Comparison of ENCODE assay signal across 17 mouse cellular contexts in the genomic region with DNA sequence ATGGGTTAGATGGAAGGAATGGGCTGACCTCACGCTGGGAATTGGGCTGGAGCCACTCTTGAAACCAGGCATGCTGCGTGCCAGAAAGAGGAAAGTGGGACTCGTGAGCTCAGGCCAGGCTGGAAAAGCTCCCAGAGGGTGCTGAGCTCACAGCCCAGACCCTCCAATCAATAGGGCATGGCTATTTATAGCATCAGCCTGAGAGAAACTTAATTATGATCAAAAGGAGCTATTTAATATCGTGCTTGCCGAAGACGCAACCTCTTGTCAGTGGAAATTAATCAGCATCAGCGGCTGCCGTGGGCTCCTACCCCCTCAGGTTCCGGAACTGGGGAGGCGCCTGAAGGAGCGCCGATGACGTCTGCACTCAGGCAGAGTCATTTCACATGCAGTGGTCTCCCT. TPM values are rescaled to one million over a fixed set of nuclear protein-coding genes. Genes with fewer than 3 reads are reported as not detected.
DNase-seq lines count a peak whose midpoint lies in the region; ATAC-seq and TF ChIP-seq lines count a peak whose summit lies in the region.
"Had no signal": no experiment of that assay in that cellular context is flagged by ENCODE, and none has a peak within 500 bp of the region (broad histone marks: within the 10 kb centered on the region; RNA-seq: fewer than 3 reads in every experiment).

No protein-coding gene starts in this region.

- ATAC-seq in midbrain, embryonic 12.5 days (ENCODE audit: low FRiP score, low read depth), result peak; percentile 36; the same call in 1 of the 2 replicates
- ATAC-seq in midbrain, embryonic 11.5 days (ENCODE audit: low FRiP score), result no peak; the same call in 1 of the 2 replicates
- ATAC-seq in forebrain, postnatal 0 days, result peak; percentile 53
- ATAC-seq in midbrain, embryonic 16.5 days, result peak; percentile 46
- ATAC-seq in liver, embryonic 12.5 days, result no peak
- ATAC-seq in liver, embryonic 11.5 days (replicated peaks; ENCODE audit: low FRiP score), result no peak
- no peak for ATAC-seq in liver, postnatal 0 days
- ATAC-seq: intestine, embryonic 16.5 days had no signal

- H3K27ac ChIP-seq in midbrain, embryonic 12.5 days (replicated peaks), result no peak overlapping the region; the same call in 1 of the 2 replicates
- no peak overlapping the region for H3K27ac ChIP-seq in midbrain, embryonic 11.5 days (ENCODE audit: low read depth, low read length)
- H3K27ac ChIP-seq in forebrain, postnatal 0 days (ENCODE audit: low read depth, low read length), result no peak overlapping the region
- no peak overlapping the region for H3K27ac ChIP-seq in midbrain, embryonic 16.5 days (ENCODE audit: low read length)
- H3K27ac ChIP-seq in liver, embryonic 12.5 days, result no peak overlapping the region
- no peak overlapping the region for H3K27ac ChIP-seq in liver, embryonic 11.5 days (ENCODE audit: low read depth, low read length)
- H3K27ac ChIP-seq in liver, postnatal 0 days (ENCODE audit: low read depth), result no peak overlapping the region
- H3K27ac ChIP-seq: embryonic facial prominence, embryonic 15.5 days; limb, embryonic 10.5 days; liver, embryonic 15.5 days had no signal

- H3K4me2 ChIP-seq in midbrain, embryonic 12.5 days (replicated peaks), result no peak overlapping the region
- H3K4me2 ChIP-seq in midbrain, embryonic 11.5 days, result no peak overlapping the region
- H3K4me2 ChIP-seq in forebrain, postnatal 0 days (ENCODE audit: low read depth), result peak overlapping the region; percentile 26; the same call in 1 of the 2 replicates
- peak overlapping the region; percentile 28; the same call in 1 of the 2 replicates for H3K4me2 ChIP-seq in midbrain, embryonic 16.5 days (ENCODE audit: low read length)
- H3K4me2 ChIP-seq in liver, embryonic 12.5 days, result no peak overlapping the region
- H3K4me2 ChIP-seq in liver, embryonic 11.5 days, result no peak overlapping the region
- no peak overlapping the region for H3K4me2 ChIP-seq in liver, postnatal 0 days (ENCODE audit: low read depth, low read length)
- H3K4me2 ChIP-seq: embryonic facial prominence, embryonic 15.5 days; liver, embryonic 15.5 days had no signal

- 0 out of 2 replicates have a peak, but pooled peaks cover 7% of the 10 kb centered on the region for H3K27me3 ChIP-seq in midbrain, embryonic 12.5 days
- H3K27me3 ChIP-seq in midbrain, embryonic 11.5 days (ENCODE audit: control insufficient read depth, insufficient read depth, low read length), result no peaks in the 10 kb centered on the region
- H3K27me3 ChIP-seq in forebrain, postnatal 0 days (ENCODE audit: insufficient read depth, low read length), result no peaks in the 10 kb centered on the region
- no peaks in the 10 kb centered on the region for H3K27me3 ChIP-seq in midbrain, embryonic 16.5 days (ENCODE audit: control insufficient read depth, insufficient read depth, low read depth, low read length)
- H3K27me3 ChIP-seq in liver, embryonic 12.5 days (replicated peaks), result no peaks in the 10 kb centered on the region
- no peaks in the 10 kb centered on the region for H3K27me3 ChIP-seq in liver, embryonic 11.5 days (replicated peaks; ENCODE audit: control insufficient read depth, insufficient read depth, low read length)
- no peaks in the 10 kb centered on the region for H3K27me3 ChIP-seq in liver, postnatal 0 days (ENCODE audit: insufficient read depth, low read length)
- H3K27me3 ChIP-seq: liver, embryonic 15.5 days had no signal

- no peak for TF ChIP-seq EP300 in liver, postnatal 0 days (IDR thresholded peaks at IDR 0.05; ENCODE audit: low read depth)

- 73% methylated on average over 13 of the region's 13 CpGs for WGBS in midbrain, embryonic 12.5 days
- WGBS in midbrain, embryonic 11.5 days, result 77% methylated on average over 13 of the region's 13 CpGs
- WGBS in forebrain, postnatal 0 days, result 32% methylated on average over 13 of the region's 13 CpGs
- WGBS in midbrain, embryonic 16.5 days, result 42% methylated on average over 13 of the region's 13 CpGs
- WGBS in liver, embryonic 12.5 days (ENCODE audit: insufficient replicate concordance), result 68% methylated on average over 13 of the region's 13 CpGs
- 66% methylated on average over 13 of the region's 13 CpGs for WGBS in liver, embryonic 11.5 days
- 75% methylated on average over 13 of the region's 13 CpGs for WGBS in liver, postnatal 0 days (ENCODE audit: insufficient replicate concordance)

- no peak for DNase-seq in midbrain, embryonic 11.5 days (ENCODE audit: low spot score, missing footprints)
- peak; percentile 58 for DNase-seq in forebrain, postnatal 0 days
- DNase-seq in liver, embryonic 11.5 days (ENCODE audit: low spot score), result no peak
- no peak for DNase-seq in liver, postnatal 0 days
- DNase-seq: adrenal gland, postnatal 25 days; heart, adult 18-20 months; heart, postnatal 10 days; kidney, postnatal 25 days; lung, postnatal 36 days had no signal

- peaks cover 8% of the 10 kb centered on the region; the same call in 1 of the 2 replicates for H3K4me1 ChIP-seq in midbrain, embryonic 12.5 days
- H3K4me1 ChIP-seq in midbrain, embryonic 11.5 days (ENCODE audit: control insufficient read depth, insufficient read depth, low read length), result no peaks in the 10 kb centered on the region; the same call in 1 of the 2 replicates
- H3K4me1 ChIP-seq in forebrain, postnatal 0 days (ENCODE audit: insufficient read depth), result peaks cover 12% of the 10 kb centered on the region
- peaks cover 25% of the 10 kb centered on the region for H3K4me1 ChIP-seq in midbrain, embryonic 16.5 days (ENCODE audit: control insufficient read depth, insufficient read depth, low read length)
- H3K4me1 ChIP-seq in liver, embryonic 12.5 days, result no peaks in the 10 kb centered on the region
- no peaks in the 10 kb centered on the region; the same call in 1 of the 2 replicates for H3K4me1 ChIP-seq in liver, embryonic 11.5 days (replicated peaks; ENCODE audit: control insufficient read depth, insufficient read depth, low read length)
- H3K4me1 ChIP-seq in liver, postnatal 0 days (ENCODE audit: insufficient read depth), result no peaks in the 10 kb centered on the region
- H3K4me1 ChIP-seq: embryonic facial prominence, embryonic 15.5 days; liver, embryonic 15.5 days had no signal

- TF ChIP-seq CTCF in forebrain, postnatal 0 days (IDR thresholded peaks at IDR 0.05; ENCODE audit: low read depth), result no peak
- TF ChIP-seq CTCF in liver, postnatal 0 days (IDR thresholded peaks at IDR 0.05; ENCODE audit: low read depth), result no peak

- H3K9ac ChIP-seq in midbrain, embryonic 12.5 days (replicated peaks), result no peak overlapping the region
- no peak overlapping the region for H3K9ac ChIP-seq in midbrain, embryonic 11.5 days (ENCODE audit: low read length)
- no peak overlapping the region for H3K9ac ChIP-seq in forebrain, postnatal 0 days
- H3K9ac ChIP-seq in midbrain, embryonic 16.5 days (ENCODE audit: low read depth, low read length), result no peak overlapping the region
- no peak overlapping the region for H3K9ac ChIP-seq in liver, embryonic 12.5 days
- no peak overlapping the region for H3K9ac ChIP-seq in liver, embryonic 11.5 days (ENCODE audit: low read depth, low read length)
- no peak overlapping the region for H3K9ac ChIP-seq in liver, postnatal 0 days (replicated peaks)
- H3K9ac ChIP-seq: embryonic facial prominence, embryonic 15.5 days; liver, embryonic 15.5 days had no signal

- no peaks in the 10 kb centered on the region for H3K9me3 ChIP-seq in midbrain, embryonic 12.5 days
- H3K9me3 ChIP-seq in midbrain, embryonic 11.5 days (ENCODE audit: control insufficient read depth, low read length), result no peaks in the 10 kb centered on the region
- H3K9me3 ChIP-seq in forebrain, postnatal 0 days (ENCODE audit: low read length), result no peaks in the 10 kb centered on the region
- no peaks in the 10 kb centered on the region for H3K9me3 ChIP-seq in midbrain, embryonic 16.5 days (replicated peaks; ENCODE audit: control insufficient read depth, low read length, poor library complexity, severe bottlenecking)
- H3K9me3 ChIP-seq in liver, embryonic 12.5 days (replicated peaks), result no peaks in the 10 kb centered on the region
- H3K9me3 ChIP-seq in liver, embryonic 11.5 days (ENCODE audit: control insufficient read depth, low read length), result no peaks in the 10 kb centered on the region
- no peaks in the 10 kb centered on the region for H3K9me3 ChIP-seq in liver, postnatal 0 days (ENCODE audit: low read length)
- H3K9me3 ChIP-seq: embryonic facial prominence, embryonic 15.5 days; G1E; limb, embryonic 10.5 days; liver, embryonic 15.5 days had no signal

- no peak overlapping the region for H3K4me3 ChIP-seq in midbrain, embryonic 12.5 days
- H3K4me3 ChIP-seq in midbrain, embryonic 11.5 days (ENCODE audit: low read depth, low read length), result no peak overlapping the region
- no peak overlapping the region for H3K4me3 ChIP-seq in forebrain, postnatal 0 days (ENCODE audit: low read depth, low read length)
- no peak overlapping the region for H3K4me3 ChIP-seq in midbrain, embryonic 16.5 days (ENCODE audit: low read depth, low read length)
- no peak overlapping the region for H3K4me3 ChIP-seq in liver, embryonic 12.5 days
- no peak overlapping the region for H3K4me3 ChIP-seq in liver, embryonic 11.5 days (ENCODE audit: low read depth, low read length)
- H3K4me3 ChIP-seq in liver, postnatal 0 days (ENCODE audit: low read depth, low read length), result no peak overlapping the region
- H3K4me3 ChIP-seq: embryonic facial prominence, embryonic 15.5 days; limb, embryonic 10.5 days; liver, embryonic 15.5 days had no signal

- H3K36me3 ChIP-seq in midbrain, embryonic 12.5 days, result no peaks in the 10 kb centered on the region
- no peaks in the 10 kb centered on the region for H3K36me3 ChIP-seq in midbrain, embryonic 11.5 days (ENCODE audit: control insufficient read depth, insufficient read depth, low read length)
- H3K36me3 ChIP-seq in forebrain, postnatal 0 days (ENCODE audit: insufficient read depth), result no peaks in the 10 kb centered on the region
- no peaks in the 10 kb centered on the region for H3K36me3 ChIP-seq in midbrain, embryonic 16.5 days (ENCODE audit: control insufficient read depth, insufficient read depth, low read length)
- H3K36me3 ChIP-seq in liver, embryonic 12.5 days, result no peaks in the 10 kb centered on the region
- no peaks in the 10 kb centered on the region for H3K36me3 ChIP-seq in liver, embryonic 11.5 days (ENCODE audit: control insufficient read depth, insufficient read depth, low read length)
- no peaks in the 10 kb centered on the region for H3K36me3 ChIP-seq in liver, postnatal 0 days (replicated peaks; ENCODE audit: insufficient read depth, low read length)
- H3K36me3 ChIP-seq: embryonic facial prominence, embryonic 15.5 days; G1E; limb, embryonic 10.5 days; liver, embryonic 15.5 days had no signal

RNA-seq across cellular contexts. Expression of gene Kcnd3, which starts 31.5 kb away (rescaled TPM):
- polyA plus RNA-seq in midbrain, embryonic 12.5 days (2016; fragmentation: Nextera tagmentation; extraction: Ambion mirVana), result 5.1 TPM in 2 replicates
- polyA plus RNA-seq in midbrain, embryonic 11.5 days (2014; fragmentation: Nextera tagmentation; extraction: Ambion mirVana), result 2.4 TPM in 2 replicates
- total RNA-seq in forebrain, postnatal 0 days (2014; rRNA removed), result 34.8 and 48.9 TPM in 2 replicates
- 4.4 and 7.5 TPM in 2 replicates for polyA plus RNA-seq in forebrain, postnatal 0 days (2015; fragmentation: Nextera tagmentation; extraction: Ambion mirVana)
- polyA plus RNA-seq in midbrain, embryonic 16.5 days (2015; fragmentation: Nextera tagmentation; extraction: Ambion mirVana), result 11.6 TPM in 2 replicates
- 0.20 and 0.26 TPM in 2 replicates for polyA plus RNA-seq in liver, embryonic 12.5 days (2016; fragmentation: Nextera tagmentation; extraction: Ambion mirVana)
- polyA plus RNA-seq in liver, embryonic 11.5 days (2014; fragmentation: Nextera tagmentation; extraction: Ambion mirVana), result 0.22 and 0.37 TPM in 2 replicates
- 0.02 and 0.05 TPM in 2 replicates for polyA plus RNA-seq in liver, postnatal 0 days (2015; fragmentation: Nextera tagmentation; extraction: Ambion mirVana)
- polyA plus RNA-seq: G1E had no signal

Comparison
In these comparisons a context has a peak if more than half of its experiments do, and no peak if none do; other contexts are left out.
1. ATAC-seq: peak in midbrain, embryonic 12.5 days (single experiment), forebrain, postnatal 0 days (single experiment) and midbrain, embryonic 16.5 days (single experiment); none in midbrain, embryonic 11.5 days (single experiment), liver, embryonic 12.5 days (single experiment), liver, embryonic 11.5 days (single experiment) and liver, postnatal 0 days (single experiment).
2. H3K4me2 ChIP-seq: peak in forebrain, postnatal 0 days (single experiment) and midbrain, embryonic 16.5 days (single experiment); none in midbrain, embryonic 12.5 days (single experiment), midbrain, embryonic 11.5 days (single experiment), liver, embryonic 12.5 days (single experiment), liver, embryonic 11.5 days (single experiment) and liver, postnatal 0 days (single experiment).